Mouse (Mus musculus) c-Kit-positive CD71-positive TER-119-negative erythroid progenitor cells, embryonic 14.5 days (primary cell): ENCODE measurements around the gene Slc6a20b.
"Not testable (repeated sequence)": the region's sequence is repeated elsewhere in the genome, so short reads cannot be mapped to it uniquely, and the experiment has no call there.

Experiments
- DNase-seq: peaks from one replicate; pipeline ENCODE4 v3.0.0-alpha.2; 2013; ENCODE audit warnings: low read depth

Gene Slc6a20b

DNA sequence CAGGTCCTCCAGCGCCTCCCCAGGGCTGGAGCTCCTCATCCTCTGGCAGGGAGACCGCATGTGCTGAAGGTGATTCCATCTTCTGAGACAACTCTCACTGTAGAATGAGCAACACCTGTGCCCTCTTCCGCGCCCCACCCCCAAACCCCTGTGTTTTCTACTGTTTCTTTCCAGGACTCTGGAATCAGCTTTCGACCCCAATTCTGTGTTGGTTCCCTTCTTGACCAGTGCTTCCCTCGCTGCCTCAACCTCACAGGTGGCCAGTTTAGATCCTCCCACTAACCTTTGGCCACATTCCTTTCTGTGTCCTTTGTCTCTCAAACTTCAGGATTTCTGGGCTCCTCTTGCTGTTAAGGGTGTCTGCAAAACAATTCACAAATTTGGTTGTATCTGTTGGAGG is at the start of gene Slc6a20b:
Gene Slc6a20b, minus strand, starts transcription at position 285 of the 400 bp plus-strand sequence.
- no peak for DNase-seq

DNA sequence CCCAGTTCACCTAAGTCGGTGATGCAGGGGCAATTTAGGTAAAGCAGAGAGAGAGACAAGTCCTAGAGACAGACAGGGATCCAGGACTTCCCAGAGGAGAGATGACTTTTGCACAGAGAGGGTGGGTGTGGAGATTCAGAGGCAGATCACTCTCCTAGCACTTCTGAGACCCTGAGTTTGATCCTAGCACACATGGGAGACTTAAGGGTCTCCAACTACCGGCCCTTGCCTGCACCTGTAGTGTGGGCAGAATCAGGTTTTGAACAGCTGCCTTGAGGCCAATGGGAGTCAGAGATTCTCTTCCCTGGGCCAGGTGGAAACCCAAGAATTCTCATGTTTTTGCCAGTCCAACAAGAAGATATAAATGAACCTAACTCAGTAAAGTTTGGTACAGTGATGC is 46.8 kb upstream of the Slc6a20b start:
- DNase-seq, result no peak

DNA sequence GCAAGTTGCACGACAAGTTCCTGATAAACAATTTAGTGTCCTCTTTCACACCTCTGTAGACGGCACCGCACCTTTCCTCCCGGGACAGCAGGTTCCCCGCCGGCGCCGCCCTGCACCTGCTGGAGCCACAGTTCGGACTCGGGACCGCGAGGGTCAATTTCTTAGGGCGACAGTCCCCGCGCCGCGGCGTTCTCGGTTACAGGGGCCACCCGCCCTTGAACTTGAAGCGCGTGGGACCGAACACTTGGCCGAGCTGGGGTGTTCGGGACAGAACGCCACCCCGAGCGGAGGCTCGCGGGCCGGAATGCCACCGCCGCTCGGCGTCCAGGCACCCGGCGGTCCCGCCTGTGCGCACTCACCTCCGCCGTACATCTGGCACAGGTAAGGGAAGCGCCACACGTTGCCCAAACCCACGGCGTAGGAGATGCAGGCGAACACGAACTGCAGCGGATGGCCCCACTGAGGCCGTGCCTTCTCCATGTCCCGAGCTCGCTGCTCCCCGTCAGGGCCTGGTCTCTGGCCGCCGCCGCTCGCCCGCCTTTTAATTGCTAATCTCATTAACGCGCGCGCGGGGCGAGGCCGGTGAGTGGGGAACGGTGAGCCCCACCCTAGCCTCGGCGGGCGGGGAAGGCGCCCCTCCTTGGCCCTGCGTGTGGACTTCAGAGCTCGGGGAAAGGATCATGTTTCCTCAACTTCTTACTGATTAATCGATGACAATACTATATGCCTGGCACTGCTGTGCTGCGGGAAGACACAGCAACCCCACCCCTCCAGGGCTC is 46.2 kb upstream of the Slc6a20b start, which contains the start of the genes Ccr9 and Slc6a20a:
Gene Ccr9, plus strand, starts transcription at position 113 of the 779 bp plus-strand sequence.
Gene Slc6a20a, minus strand, starts transcription at position 559 of the 779 bp plus-strand sequence.
- DNase-seq, result peak; percentile 40

DNA sequence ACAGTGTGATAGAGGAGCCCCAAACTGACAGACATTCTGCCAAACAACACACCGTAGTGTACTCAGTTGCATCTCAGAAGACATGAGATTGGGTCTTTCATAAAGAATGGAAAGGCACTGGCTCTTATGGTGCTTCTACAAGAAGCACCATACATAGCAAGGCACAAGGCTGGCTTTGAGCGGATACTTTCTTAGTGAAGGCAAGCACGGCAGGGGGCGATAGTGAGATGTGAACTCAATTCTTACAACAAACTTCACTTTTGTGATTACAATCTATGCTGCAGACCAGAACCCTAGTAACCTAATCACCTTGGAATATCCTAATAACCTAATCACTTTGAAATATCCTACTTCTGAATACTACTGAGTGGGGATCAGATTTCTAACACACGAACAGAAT is 33.3 kb upstream of the Slc6a20b start:
- peak; percentile 55 for DNase-seq

DNA sequence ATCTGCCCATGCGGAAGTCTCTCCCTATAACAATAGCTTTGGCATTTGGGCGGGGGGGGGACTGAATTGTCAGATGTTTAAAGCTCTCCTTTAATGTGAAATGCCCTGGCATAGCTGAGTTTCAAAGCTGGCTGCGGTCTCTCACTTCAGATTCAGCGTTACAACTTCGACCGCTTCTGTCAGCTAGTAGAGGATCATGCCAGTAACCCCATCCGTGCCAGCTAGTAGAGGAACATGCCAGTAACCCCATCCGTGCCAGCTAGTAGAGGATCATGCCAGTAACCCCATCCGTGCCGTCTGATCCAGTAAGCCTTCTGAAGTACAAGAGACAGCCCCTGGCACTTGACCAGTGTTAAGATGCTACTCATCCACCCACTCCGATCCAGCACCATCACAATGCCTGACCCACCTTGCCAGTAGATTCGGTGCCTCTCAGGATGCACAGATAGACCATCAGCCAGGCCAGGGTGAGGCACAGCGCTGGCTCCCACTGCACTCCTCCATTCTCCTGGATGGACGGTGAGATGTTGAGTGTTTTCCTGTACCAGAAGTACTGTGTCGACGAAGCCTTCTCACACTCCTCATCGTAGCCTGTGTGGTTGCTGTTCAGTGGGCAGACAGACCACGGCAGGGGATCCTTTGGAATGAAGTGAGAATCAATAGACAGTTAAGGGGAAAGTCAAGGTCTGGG is 27.8 kb upstream of the Slc6a20b start:
- DNase-seq, result not testable (repeated sequence)

DNA sequence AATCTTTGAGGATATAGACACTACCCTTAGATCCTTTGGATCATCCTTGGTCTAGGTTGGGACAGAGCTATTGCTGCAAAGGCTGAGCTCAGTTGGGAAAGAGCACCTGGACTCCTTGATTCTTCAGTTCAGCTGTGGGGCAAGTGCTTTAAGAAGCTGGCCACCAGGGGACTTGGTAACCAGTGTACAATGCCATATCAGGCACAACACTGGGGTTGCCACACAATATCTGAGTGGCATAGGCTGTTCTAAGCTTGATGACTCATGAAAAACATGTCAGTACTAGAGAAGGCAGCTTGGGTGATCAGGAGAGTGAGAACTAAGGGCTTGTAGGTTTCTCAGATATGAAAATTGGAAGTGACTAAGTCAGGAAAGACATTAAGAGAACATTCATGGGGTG is 26.6 kb upstream of the Slc6a20b start:
- DNase-seq, result no peak

DNA sequence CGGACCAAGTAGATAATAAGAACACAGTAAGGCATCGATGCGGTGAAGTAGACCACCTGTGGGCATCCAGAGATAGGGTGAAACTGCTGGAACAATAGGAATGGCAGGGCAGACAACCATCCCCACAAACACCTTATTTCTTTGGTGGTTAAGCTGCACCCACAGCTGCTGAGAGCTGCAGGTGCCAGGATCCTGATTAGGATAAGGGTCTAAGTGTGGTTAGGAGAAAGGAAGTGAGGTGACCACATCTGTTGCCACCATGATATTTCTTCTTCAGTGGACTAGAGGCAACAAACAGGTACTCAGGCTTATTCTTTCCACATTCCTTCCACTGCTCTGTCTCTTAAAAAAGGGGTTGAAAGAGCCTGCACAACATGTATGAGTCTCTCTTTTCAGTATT is 25.1 kb upstream of the Slc6a20b start:
- DNase-seq, result no peak

DNA sequence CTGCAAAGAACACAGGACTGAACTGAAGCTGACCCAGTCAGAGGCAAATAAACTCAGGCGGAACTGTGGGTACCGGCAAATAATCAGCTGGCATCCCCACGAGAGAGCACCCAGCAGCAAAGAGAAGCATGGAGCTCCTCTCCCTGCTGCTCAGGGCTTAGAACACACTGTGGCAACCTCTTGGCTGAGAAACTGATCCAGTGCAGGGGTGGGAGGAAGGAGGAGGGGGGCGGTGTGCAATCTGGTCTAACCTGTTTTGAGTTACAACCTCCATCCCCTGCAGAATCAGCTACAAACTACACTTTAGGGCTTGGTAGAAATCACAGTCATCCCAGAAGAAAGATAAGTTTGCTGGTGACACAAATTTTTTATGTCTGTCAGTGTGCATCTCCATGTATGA is 19.0 kb upstream of the Slc6a20b start:
- DNase-seq, result no peak

DNA sequence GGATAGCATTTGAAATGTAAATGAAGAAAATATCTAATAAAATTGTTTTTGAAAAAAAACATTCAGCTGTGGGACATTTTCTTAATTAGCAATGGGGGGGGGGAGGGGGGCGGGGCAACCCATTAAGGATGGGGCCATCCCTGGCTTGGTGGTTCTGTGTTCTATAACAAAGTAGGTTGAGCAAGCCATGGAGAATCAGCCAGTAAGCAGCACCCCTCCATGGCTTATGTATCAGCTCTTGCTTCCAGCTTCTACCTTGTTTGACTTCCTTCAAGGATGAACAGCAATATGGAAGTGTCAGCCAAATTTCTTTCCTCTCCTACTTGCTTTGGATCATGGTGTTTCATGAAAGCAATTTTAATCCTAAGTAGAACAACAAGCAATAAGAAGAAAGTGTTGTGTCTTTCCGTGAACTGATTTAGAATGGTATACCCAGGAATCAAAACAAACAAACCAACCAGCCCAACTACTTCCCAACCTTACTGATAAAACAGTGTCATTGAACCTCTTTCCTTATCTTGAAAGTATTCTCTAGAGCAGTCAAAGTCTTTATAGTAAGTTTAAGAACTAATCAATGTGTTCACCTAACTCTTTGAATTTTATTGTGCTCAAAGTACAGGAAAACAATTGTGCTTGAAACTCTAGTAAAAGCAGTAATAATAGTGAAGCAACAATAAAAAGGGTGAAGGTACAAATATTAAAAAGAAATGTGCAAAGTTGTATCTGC is 17.6 kb upstream of the Slc6a20b start:
- no peak for DNase-seq

DNA sequence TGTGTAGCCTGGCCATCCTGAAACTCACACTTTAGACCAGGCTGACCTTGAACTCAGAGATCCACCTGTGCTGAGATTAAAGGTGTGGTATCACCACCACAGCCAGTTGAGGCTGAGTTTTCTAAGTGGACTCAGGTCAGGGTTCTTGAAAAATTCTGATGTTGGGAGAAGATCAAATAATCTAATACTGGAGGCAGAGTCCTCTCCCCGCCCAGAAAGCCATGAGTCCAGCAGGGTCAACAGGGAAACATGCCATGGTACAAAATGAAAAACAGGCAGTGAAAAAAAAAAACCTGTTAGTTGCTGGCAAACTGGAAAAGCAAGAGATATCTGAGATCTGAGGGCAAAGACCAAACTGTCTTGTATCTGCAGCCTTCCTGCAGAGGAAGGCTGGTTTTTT is 7.7 kb upstream of the Slc6a20b start:
- no peak for DNase-seq

DNA sequence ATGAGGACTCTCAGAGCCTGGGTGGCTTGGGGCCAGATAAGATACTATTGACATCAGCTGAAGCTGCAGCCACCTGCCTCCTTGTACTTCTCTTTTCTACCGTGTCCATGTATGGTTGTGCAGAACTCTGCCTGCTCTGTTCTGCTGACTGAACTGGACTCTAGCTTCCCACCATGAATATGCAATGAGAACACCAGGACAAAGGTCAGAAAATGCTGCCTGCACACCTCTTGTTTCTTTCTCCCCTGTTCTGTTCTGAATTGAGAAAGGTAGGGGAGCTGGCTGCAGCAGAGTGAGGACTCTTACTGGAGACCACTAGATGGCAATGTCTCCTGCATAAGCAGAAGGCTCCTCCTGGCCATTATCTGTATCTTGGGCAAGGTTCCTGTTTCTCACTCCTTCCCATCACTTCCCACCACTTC is 6.3 kb upstream of the Slc6a20b start:
- DNase-seq, result no peak

DNA sequence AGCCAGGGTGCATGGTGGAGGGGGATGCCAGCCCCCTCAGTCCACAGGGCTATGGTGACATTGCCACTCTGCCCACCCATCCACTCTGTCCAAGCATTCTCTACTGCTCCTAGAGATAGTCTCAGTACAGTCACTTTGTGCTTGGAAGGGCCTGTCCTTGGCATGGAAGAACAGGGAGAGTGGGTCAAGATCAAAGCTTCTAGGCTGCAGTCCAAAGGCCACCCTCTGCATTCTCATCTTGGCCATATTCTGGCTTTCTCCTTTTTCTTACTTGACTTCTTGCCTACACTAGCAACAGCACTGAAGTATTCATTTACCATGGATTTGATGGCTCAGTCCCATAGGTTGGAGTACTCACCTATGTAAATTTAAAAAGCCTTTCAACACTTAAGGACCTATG is 5.9 kb upstream of the Slc6a20b start:
- no peak for DNase-seq

DNA sequence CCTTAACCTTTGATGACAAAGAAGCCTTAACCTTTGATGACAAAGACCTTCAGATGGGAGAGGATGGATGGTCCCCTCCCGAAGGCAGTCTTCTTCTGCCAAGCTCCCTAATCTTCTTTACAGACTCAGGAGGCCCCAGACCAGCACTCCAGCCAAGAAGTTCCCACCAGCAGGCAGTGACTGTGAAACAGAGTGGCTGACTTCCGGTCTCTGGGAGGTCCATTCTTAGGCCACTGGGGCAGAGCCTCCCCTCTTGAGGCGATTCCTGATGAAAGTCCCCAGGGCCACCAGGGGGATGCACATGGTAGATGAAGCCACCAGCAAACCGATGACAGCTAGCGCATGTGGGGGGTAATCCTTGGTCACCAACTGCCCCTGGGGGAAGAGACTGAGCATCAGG is 4.4 kb upstream of the Slc6a20b start:
- no peak for DNase-seq

DNA sequence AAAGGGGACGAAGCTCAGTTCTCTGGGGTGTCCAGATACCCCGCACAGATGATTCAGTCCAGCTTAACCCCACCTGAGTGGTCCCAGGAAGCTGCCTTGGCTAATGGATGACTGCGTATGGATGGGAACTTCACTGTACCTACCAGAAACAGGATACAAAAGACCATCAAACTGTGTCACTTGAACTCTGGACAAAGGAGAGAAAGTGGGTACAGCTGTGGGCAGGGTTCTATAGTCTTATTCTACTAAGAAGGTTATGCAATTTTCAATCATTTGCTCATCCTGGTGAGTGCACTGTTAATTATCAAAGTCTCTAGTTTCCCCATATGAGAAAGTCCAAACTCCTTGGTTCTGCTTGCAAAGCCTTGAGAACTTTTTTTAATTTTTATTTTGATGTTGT is 628 bp upstream of the Slc6a20b start:
- DNase-seq, result no peak

DNA sequence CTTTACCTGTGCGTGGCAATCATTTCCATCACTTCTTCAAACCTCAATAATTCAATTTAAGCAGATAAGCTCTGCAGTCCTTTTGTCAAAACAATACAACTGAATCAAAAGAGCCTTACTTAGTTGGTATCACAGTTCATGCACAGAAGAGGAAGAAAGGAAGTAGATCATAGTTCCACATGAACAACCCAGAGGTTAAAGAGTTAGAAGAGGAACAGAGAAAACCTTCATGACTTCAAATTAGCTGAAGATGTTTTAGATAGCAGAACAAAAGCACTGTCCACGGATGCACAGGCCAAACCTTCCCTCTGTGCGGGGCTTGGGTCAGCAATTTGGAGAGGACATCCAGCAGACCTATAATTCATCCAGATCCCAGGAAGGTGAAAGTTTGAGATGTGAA is 699 bp downstream of the Slc6a20b start:
- no peak for DNase-seq

DNA sequence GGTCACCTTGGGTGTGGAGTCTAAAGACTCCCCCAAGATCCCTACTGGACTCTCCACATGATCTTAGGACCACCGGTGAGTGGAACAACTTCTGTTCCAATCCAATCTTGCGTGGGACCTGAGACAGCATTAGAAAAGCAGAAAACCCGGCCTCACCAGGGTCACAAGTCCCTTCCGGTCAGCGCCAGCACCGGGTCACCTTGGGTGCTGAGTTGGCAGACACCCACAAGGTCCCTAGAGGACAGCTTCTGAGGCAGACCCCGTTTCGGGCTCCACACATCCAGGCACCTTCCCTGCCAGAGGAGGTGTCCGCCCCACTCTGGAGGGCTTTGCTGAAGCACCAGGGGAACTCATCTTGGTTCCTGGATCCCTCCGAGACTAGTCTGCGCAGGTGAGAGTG is 6.5 kb downstream of the Slc6a20b start:
- no peak for DNase-seq

DNA sequence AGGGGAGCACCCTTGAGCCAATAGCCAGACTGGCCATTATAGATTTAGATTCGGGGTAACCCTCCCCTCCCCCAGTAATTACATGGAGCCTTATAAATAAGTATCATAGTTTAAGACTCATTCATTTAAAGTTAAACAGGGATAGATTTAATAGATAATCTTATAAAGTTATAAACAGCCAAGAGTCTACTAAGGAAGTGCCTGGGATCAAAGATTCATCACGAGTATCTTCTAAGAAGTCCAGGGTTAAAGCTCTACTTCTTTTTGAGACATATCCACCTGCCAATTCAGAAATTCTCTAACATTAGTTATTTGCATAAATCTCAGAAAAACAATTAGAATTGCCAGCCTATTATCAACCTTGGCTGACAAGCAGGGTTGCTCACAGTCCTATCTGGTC is 7.6 kb downstream of the Slc6a20b start:
- DNase-seq, result no peak

DNA sequence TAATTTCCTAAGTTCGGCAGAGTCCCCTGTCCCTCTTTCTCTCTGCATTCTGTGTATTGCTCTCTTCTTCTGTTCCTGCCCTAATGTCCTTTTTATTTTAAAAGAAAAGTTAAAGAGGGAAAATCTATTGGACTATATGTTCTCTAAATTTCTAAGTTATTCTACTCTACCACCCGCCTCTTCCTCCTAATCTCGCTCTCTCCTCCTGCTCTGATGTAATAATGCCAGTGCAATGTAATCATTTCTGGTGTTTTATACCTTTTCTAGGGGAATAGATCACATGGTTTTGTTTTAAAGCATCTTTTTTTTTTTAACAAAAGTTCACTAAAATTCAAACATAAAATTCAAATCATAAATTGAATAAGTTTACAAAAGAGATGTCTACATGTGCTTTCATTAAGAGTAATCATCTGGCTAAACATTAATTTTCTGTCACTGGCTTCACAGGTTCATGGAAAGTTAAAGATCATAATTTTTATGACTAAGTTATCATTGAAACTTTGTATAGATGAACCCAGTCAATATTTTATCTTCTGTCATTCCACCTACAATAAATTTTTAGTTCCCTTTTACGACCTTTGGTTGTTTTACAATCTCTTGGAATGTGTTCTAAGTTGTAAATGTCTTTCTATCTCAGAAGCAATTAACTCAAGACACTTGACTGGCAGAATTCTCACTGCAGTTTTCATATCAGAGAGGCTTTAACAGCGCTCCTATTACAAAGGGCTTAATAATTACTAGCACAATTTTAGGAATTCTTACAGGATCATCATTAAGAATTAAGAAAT is 11.9 kb downstream of the Slc6a20b start:
- DNase-seq, result no peak

DNA sequence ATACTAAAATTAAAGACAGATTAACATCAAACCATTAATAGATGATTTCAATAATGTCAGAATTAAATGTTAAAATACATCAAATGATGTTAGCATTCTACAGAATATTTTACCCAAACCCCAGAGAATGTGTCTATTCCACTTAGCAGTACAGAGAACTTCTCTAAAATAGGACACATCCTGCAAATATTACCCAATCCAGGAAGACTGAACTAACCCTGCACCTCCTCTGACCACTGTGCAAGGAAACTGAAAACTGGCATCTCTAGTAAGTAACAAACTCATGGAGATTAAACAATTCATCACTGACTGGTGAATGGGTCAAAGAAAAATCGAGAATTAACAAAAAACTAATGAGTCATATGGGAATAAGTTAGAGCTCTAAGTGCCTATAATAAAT is 30.8 kb downstream of the Slc6a20b start:
- DNase-seq, result no peak

DNA sequence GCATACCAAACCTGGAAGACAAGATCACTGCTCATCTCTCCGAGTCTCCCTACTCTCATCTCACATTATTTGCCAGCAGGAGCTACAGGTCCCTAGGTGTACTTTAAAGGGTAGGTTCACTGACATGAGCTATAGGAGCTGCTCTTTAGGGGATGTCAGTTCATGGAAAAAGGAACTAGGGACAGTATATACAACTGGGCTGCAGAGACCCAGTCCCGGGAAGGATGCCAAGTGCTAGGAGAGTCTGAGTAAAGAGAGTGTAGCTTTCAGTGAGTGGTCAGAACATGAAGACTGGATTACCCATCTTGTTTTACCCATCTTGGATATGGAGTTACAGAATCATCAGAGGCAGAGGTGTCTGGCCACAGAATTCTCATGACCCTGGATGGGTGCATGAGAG is 35.0 kb downstream of the Slc6a20b start:
- no peak for DNase-seq

DNA sequence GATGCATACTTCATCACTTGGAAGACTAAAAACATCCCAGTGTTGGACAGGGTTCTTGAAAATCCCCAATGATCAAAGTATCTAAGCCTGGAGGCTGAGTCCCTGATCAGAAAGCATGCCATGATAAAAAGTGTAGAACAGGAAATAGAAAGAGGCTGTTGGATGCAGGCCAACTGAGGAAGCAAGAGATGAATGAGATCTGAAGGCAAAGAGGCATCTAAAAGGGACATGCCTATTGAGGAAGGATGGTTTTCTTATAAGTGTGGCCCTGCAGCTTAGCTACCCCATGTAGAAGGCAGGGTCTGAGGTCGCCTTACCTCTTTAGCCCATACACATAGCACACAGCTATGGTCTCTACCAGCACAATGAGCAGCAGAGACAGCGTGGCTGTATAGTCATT is 35.5 kb downstream of the Slc6a20b start:
- no peak for DNase-seq

DNA sequence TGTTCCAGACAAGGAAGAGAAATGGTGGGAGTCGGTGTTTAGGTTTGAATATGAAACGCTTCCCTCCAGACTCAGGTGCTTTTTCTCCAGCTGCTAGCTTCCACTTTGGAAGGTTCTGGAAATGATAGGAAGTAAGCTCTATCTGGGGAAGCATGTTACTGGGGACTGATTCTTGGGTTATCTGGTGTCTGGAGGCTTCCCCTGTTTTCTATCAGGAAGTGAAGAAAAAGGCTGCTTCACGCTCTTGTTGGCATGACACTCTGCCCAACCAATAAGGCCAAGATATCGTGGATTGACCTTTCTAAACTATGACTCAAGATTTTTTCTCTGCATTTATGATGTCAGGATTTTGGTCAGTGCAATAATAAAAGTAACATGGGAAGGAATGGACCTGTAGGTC is 37.2 kb downstream of the Slc6a20b start:
- DNase-seq, result no peak
